Mouse (Mus musculus): ENCODE data around the gene Hoxd9. TPM values are rescaled to one million over a fixed set of nuclear protein-coding genes. Genes with fewer than 3 reads are reported as not detected.

Hoxd9 gene
- total and polyA plus RNA-seq, 3 experiments: not detected

GRCm38 (mm10) chr2:74661685-74662084 lies 35.8 kb upstream of the Hoxd9 start:
- Histone ChIP-seq H3K27ac (ENCODE audit: control insufficient read depth, low read depth, low read length) (no peak overlapping the region), H3K27me3 (ENCODE audit: control insufficient read depth in 1 of 2, insufficient read depth in 2 of 2, low read length in 2 of 2) (no peaks in the 10 kb centered on the region), H3K79me2 (ENCODE audit: control insufficient read depth, insufficient read depth, low read length, poor library complexity) (no peaks in the 10 kb centered on the region), H3K9me3 (replicated peaks; ENCODE audit: insufficient read depth, low read length) (no peaks in the 10 kb centered on the region), H3K4me3 (ENCODE audit: control insufficient read depth in 1 of 2, insufficient read depth in 1 of 2, low read depth in 2 of 2, low read length in 2 of 2) (no peak overlapping the region), H3K9ac (ENCODE audit: control insufficient read depth, low read depth, low read length, poor library complexity, severe bottlenecking) (no peak overlapping the region), H3K4me1 (ENCODE audit: control insufficient read depth in 1 of 2, insufficient read depth in 2 of 2, low read length in 2 of 2) (no peaks in the 10 kb centered on the region), H3K36me3 (ENCODE audit: control insufficient read depth in 1 of 2, insufficient read depth in 2 of 2, low read length in 2 of 2) (no peaks in the 10 kb centered on the region)
- TF ChIP-seq HCFC1 (IDR thresholded peaks at IDR 0.05; ENCODE audit: low read depth, low read length) (no peak), SMC3 (IDR thresholded peaks at IDR 0.05; ENCODE audit: low read depth, low read length) (peak; percentile 83), ZC3H11A (IDR thresholded peaks at IDR 0.05; ENCODE audit: low read depth, low read length) (peak; percentile 80), MEF2A (IDR thresholded peaks at IDR 0.05; ENCODE audit: extremely low read depth, insufficient replicate concordance, low read depth, low read length, poor library complexity, severe bottlenecking) (no peak), MYC (IDR thresholded peaks at IDR 0.05; ENCODE audit: low read depth, low read length) (no peak), CTCF (IDR thresholded peaks at IDR 0.05 in 2 of 3, conservative IDR thresholded peaks at IDR 0.05 in 1 of 3; ENCODE audit: control insufficient read depth in 1 of 3, insufficient read depth in 1 of 3, low read depth in 2 of 3, low read length in 3 of 3, poor library complexity in 1 of 3, severe bottlenecking in 1 of 3) (peak; percentile 30 to 78 (median 75); a peak in 5 of 6 replicates), RAD21 (IDR thresholded peaks at IDR 0.05; ENCODE audit: low read depth, low read length) (peak; percentile 91)
- DNase-seq (ENCODE audit: low read depth, low spot score): peak; percentile 52

DNA sequence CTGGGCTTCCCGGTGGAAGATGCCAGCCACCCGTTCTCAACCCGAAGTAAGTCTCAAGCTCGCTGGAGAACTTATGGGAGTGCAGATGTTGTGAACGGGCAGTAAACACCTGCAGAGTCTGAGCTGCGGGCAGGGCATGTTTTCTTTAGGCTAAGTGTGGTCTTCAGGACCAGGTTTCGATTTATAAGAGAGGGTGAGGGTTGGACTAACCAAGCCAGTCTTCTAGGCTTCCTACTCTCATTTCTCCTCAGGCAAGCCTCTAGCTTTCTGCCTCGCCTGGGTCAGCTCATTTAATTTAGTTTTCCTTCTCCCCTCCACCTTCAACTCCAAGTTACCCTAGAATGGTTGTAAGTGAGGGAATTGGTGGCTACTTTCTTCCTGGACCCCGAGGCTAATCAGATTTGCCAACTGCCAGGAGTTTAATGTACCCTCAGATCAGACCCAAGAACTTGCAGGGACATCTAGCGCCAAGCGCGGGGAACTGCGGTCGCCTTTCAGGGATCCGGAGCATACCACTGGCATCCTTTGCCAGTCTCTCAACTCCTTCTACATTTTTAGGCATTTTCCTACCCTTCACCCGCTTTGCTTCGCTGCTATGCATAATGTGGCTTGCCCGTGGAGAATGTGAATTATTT lies 34.1 kb upstream of the Hoxd9 start:
- Histone ChIP-seq H3K9ac (ENCODE audit: control insufficient read depth, low read depth, low read length, poor library complexity, severe bottlenecking) (peak overlapping the region; percentile 42), H3K9me3 (replicated peaks; ENCODE audit: insufficient read depth, low read length) (no peaks in the 10 kb centered on the region), H3K27ac (ENCODE audit: control insufficient read depth, low read depth, low read length) (no peak overlapping the region), H3K79me2 (ENCODE audit: control insufficient read depth, insufficient read depth, low read length, poor library complexity) (no peaks in the 10 kb centered on the region), H3K27me3 (ENCODE audit: control insufficient read depth in 1 of 2, insufficient read depth in 2 of 2, low read length in 2 of 2) (no peaks in the 10 kb centered on the region), H3K4me1 (ENCODE audit: control insufficient read depth in 1 of 2, insufficient read depth in 2 of 2, low read length in 2 of 2) (no peaks in the 10 kb centered on the region), H3K4me3 (ENCODE audit: control insufficient read depth in 1 of 2, insufficient read depth in 1 of 2, low read depth in 2 of 2, low read length in 2 of 2) (peak overlapping the region; percentile 68 to 84), H3K36me3 (ENCODE audit: control insufficient read depth in 1 of 2, insufficient read depth in 2 of 2, low read length in 2 of 2) (no peaks in the 10 kb centered on the region)
- peak; percentile 81 for DNase-seq (ENCODE audit: low read depth, low spot score)
- TF ChIP-seq ZNF384 (IDR thresholded peaks at IDR 0.05; ENCODE audit: low read depth, low read length) (0 out of 2 replicates have a peak, but pooled peaks have one; percentile 15), GABPA (IDR thresholded peaks at IDR 0.05; ENCODE audit: low read depth, low read length) (no peak), JUND (IDR thresholded peaks at IDR 0.05; ENCODE audit: low read depth, low read length) (no peak), KAT2A (conservative IDR thresholded peaks at IDR 0.05; ENCODE audit: low read depth, low read length) (no peak), MXI1 (IDR thresholded peaks at IDR 0.05; ENCODE audit: low read depth, low read length) (no peak), GATA1 (IDR thresholded peaks at IDR 0.05; ENCODE audit: low read depth, low read length) (peak; percentile 57), ZC3H11A (IDR thresholded peaks at IDR 0.05; ENCODE audit: low read depth, low read length) (peak; percentile 77), RAD21 (IDR thresholded peaks at IDR 0.05; ENCODE audit: low read depth, low read length) (peak; percentile 95), CTCF (IDR thresholded peaks at IDR 0.05 in 2 of 3, conservative IDR thresholded peaks at IDR 0.05 in 1 of 3; ENCODE audit: control insufficient read depth in 1 of 3, insufficient read depth in 1 of 3, low read depth in 2 of 3, low read length in 3 of 3, poor library complexity in 1 of 3, severe bottlenecking in 1 of 3) (peak; percentile 80 to 91 (median 89)), UBTF (IDR thresholded peaks at IDR 0.05; ENCODE audit: borderline replicate concordance, insufficient read depth, low read depth, low read length) (no peak), SMC3 (IDR thresholded peaks at IDR 0.05; ENCODE audit: low read depth, low read length) (peak; percentile 91)
